Comparison of ENCODE assay signal across 8 mouse cellular contexts in genomic region chr6:31390243-31390981, GRCm38 (mm10). TPM values are rescaled to one million over a fixed set of nuclear protein-coding genes. Genes with fewer than 3 reads are reported as not detected.
DNase-seq lines count a peak whose midpoint lies in the region; ATAC-seq lines count a peak whose summit lies in the region.

No protein-coding gene starts in this region.

- H3K27me3 ChIP-seq in hindbrain, embryonic 16.5 days (replicated peaks; ENCODE audit: control insufficient read depth, insufficient read depth, low read length): no peaks in the 10 kb centered on the region
- H3K27me3 ChIP-seq in hindbrain, embryonic 14.5 days (ENCODE audit: control insufficient read depth, insufficient read depth, low read length): no peaks in the 10 kb centered on the region
- H3K27me3 ChIP-seq in midbrain, embryonic 13.5 days: no peaks in the 10 kb centered on the region
- H3K27me3 ChIP-seq in midbrain, embryonic 15.5 days (replicated peaks): no peaks in the 10 kb centered on the region

- WGBS in hindbrain, embryonic 16.5 days: 74% methylated on average over 8 of the region's 8 CpGs
- WGBS in hindbrain, embryonic 14.5 days: 73% methylated on average over 8 of the region's 8 CpGs
- WGBS in midbrain, embryonic 13.5 days: 82% methylated on average over 8 of the region's 8 CpGs
- WGBS in midbrain, embryonic 15.5 days: 76% methylated on average over 8 of the region's 8 CpGs

- no peaks in the 10 kb centered on the region for H3K36me3 ChIP-seq in hindbrain, embryonic 16.5 days (ENCODE audit: control insufficient read depth, insufficient read depth, low read length)
- no peaks in the 10 kb centered on the region for H3K36me3 ChIP-seq in hindbrain, embryonic 14.5 days (replicated peaks; ENCODE audit: control insufficient read depth, insufficient read depth)
- H3K36me3 ChIP-seq in midbrain, embryonic 13.5 days: no peaks in the 10 kb centered on the region
- no peaks in the 10 kb centered on the region for H3K36me3 ChIP-seq in midbrain, embryonic 15.5 days (replicated peaks)

- H3K4me3 ChIP-seq in hindbrain, embryonic 16.5 days (ENCODE audit: low read length): no peak overlapping the region
- no peak overlapping the region for H3K4me3 ChIP-seq in hindbrain, embryonic 14.5 days (replicated peaks; ENCODE audit: low read length)
- H3K4me3 ChIP-seq in midbrain, embryonic 13.5 days (replicated peaks): no peak overlapping the region
- no peak overlapping the region for H3K4me3 ChIP-seq in midbrain, embryonic 15.5 days

- DNase-seq in hindbrain, embryonic 14.5 days (ENCODE audit: low spot score): no peak
- peak; percentile 29 for DNase-seq in gastrocnemius, postnatal 25 days
- peak; percentile 49 to 67 for DNase-seq in kidney, postnatal 25 days
- peak; percentile 35 for DNase-seq in yolk sac, embryonic 10.5 days (ENCODE audit: low spot score)

- no peak overlapping the region for H3K9ac ChIP-seq in hindbrain, embryonic 16.5 days (ENCODE audit: low read depth, low read length)
- H3K9ac ChIP-seq in hindbrain, embryonic 14.5 days: no peak overlapping the region
- no peak overlapping the region for H3K9ac ChIP-seq in midbrain, embryonic 13.5 days (replicated peaks)
- H3K9ac ChIP-seq in midbrain, embryonic 15.5 days: no peak overlapping the region

- H3K4me1 ChIP-seq in hindbrain, embryonic 16.5 days (ENCODE audit: control insufficient read depth, insufficient read depth, low read depth, low read length): no peaks in the 10 kb centered on the region
- no peaks in the 10 kb centered on the region for H3K4me1 ChIP-seq in hindbrain, embryonic 14.5 days (replicated peaks; ENCODE audit: control insufficient read depth, insufficient read depth, low read length)
- no peaks in the 10 kb centered on the region for H3K4me1 ChIP-seq in midbrain, embryonic 13.5 days (replicated peaks)
- no peaks in the 10 kb centered on the region for H3K4me1 ChIP-seq in midbrain, embryonic 15.5 days

- no peak overlapping the region for H3K27ac ChIP-seq in hindbrain, embryonic 16.5 days (ENCODE audit: low read depth, low read length)
- H3K27ac ChIP-seq in hindbrain, embryonic 14.5 days: no peak overlapping the region
- H3K27ac ChIP-seq in midbrain, embryonic 13.5 days: no peak overlapping the region
- H3K27ac ChIP-seq in midbrain, embryonic 15.5 days: no peak overlapping the region

- ATAC-seq in hindbrain, embryonic 16.5 days: 0 out of 2 replicates have a peak, but pooled peaks have one; percentile 24
- no peak for ATAC-seq in hindbrain, embryonic 14.5 days (ENCODE audit: low FRiP score)
- ATAC-seq in CD4-positive, CD25-positive, alpha-beta regulatory T cell, adult 4 months: peak; percentile 43
- no peak for ATAC-seq in midbrain, embryonic 13.5 days
- no peak for ATAC-seq in midbrain, embryonic 15.5 days (replicated peaks)

- no peak overlapping the region for H3K4me2 ChIP-seq in hindbrain, embryonic 16.5 days (ENCODE audit: low read length)
- H3K4me2 ChIP-seq in hindbrain, embryonic 14.5 days (replicated peaks): no peak overlapping the region
- no peak overlapping the region for H3K4me2 ChIP-seq in midbrain, embryonic 13.5 days (replicated peaks)
- no peak overlapping the region for H3K4me2 ChIP-seq in midbrain, embryonic 15.5 days

- no peaks in the 10 kb centered on the region for H3K9me3 ChIP-seq in hindbrain, embryonic 16.5 days (ENCODE audit: control insufficient read depth, low read length)
- no peaks in the 10 kb centered on the region for H3K9me3 ChIP-seq in hindbrain, embryonic 14.5 days (ENCODE audit: control insufficient read depth, low read length)
- no peaks in the 10 kb centered on the region for H3K9me3 ChIP-seq in midbrain, embryonic 13.5 days
- H3K9me3 ChIP-seq in midbrain, embryonic 15.5 days: no peaks in the 10 kb centered on the region

RNA-seq across cellular contexts. Expression of gene Mkln1, which starts 8.1 kb away (rescaled TPM):
- 119 and 123 TPM in 2 replicates for polyA plus RNA-seq in hindbrain, embryonic 16.5 days (2015; fragmentation: Nextera tagmentation; extraction: Ambion mirVana)
- 131 and 136 TPM in 2 replicates for polyA plus RNA-seq in hindbrain, embryonic 14.5 days (2014; fragmentation: Nextera tagmentation; extraction: Ambion mirVana)
- polyA plus RNA-seq in CD4-positive, CD25-positive, alpha-beta regulatory T cell, adult 4 months (2017; shearing (Covaris generic)): 100 to 1,000 TPM; 314 to 377 TPM
- 100 to 1,000 TPM; 123 to 140 TPM for total RNA-seq in gastrocnemius, postnatal 25 days (2021)
- polyA plus RNA-seq in midbrain, embryonic 13.5 days (2015; fragmentation: Nextera tagmentation; extraction: Ambion mirVana): 155 and 167 TPM in 2 replicates
- 124 and 126 TPM in 2 replicates for polyA plus RNA-seq in midbrain, embryonic 15.5 days (2015; fragmentation: Nextera tagmentation; extraction: Ambion mirVana)

Comparison
In these comparisons a context has a peak if more than half of its experiments do, and no peak if none do; other contexts are left out.
1. ATAC-seq: peak in hindbrain, embryonic 16.5 days (single experiment) and CD4-positive, CD25-positive, alpha-beta regulatory T cell, adult 4 months (single experiment); none in hindbrain, embryonic 14.5 days (single experiment), midbrain, embryonic 13.5 days (single experiment) and midbrain, embryonic 15.5 days (single experiment).